Mouse (Mus musculus) forebrain, embryonic 11.5 days (tissue): ENCODE data around the gene Krtap16-1. TPM values are rescaled to one million over a fixed set of nuclear protein-coding genes. Genes with fewer than 3 reads are reported as not detected.

ENCODE experiments used
- ATAC-seq: fragments of 200-750 bp; cut with Nextera tagmentation; replicated peaks from 2 replicates; pipeline ENCODE4 v1.8.0; 2017; ENCODE audit warnings: moderate TSS enrichment; ENCODE audit not compliant: low FRiP score
- DNase-seq: peaks from one replicate; pipeline ENCODE4 v3.0.0-alpha.2; 2017; ENCODE audit warnings: low spot score
- H3K27ac ChIP-seq: fragments of 300-500 bp; sonication (generic); 2 replicates; pipeline ENCODE4 v1.5.1; 2014; ENCODE audit warnings: low read depth, low read length
- H3K27me3 ChIP-seq: fragments of 300-500 bp; sonication (generic); 2 replicates; pipeline ENCODE4 v1.6.1; 2014; ENCODE audit warnings: mild to moderate bottlenecking, low read length, mixed read lengths; ENCODE audit not compliant: control insufficient read depth, insufficient read depth
- H3K36me3 ChIP-seq: fragments of 300-500 bp; sonication (generic); 2 replicates; pipeline ENCODE4 v1.6.1; 2014; ENCODE audit warnings: mild to moderate bottlenecking, low read length, moderate library complexity, mixed read lengths; ENCODE audit not compliant: control insufficient read depth, insufficient read depth
- H3K4me1 ChIP-seq: fragments of 300-500 bp; sonication (generic); replicated peaks from 2 replicates; pipeline ENCODE4 v1.6.1; 2014; ENCODE audit warnings: low read length, mixed read lengths; ENCODE audit not compliant: control insufficient read depth, insufficient read depth
- H3K4me2 ChIP-seq: fragments of 300-500 bp; sonication (generic); 2 replicates; pipeline ENCODE4 v1.6.1; 2014; ENCODE audit warnings: low read depth, mild to moderate bottlenecking, low read length, moderate library complexity, mixed read lengths; ENCODE audit not compliant: severe bottlenecking
- H3K4me3 ChIP-seq: fragments of 300-500 bp; sonication (generic); 2 replicates; pipeline ENCODE4 v1.5.1; 2014; ENCODE audit warnings: low read depth, low read length
- H3K9ac ChIP-seq: fragments of 300-500 bp; sonication (generic); 2 replicates; pipeline ENCODE4 v1.6.1; 2014; ENCODE audit warnings: low read length
- H3K9me3 ChIP-seq: fragments of 300-500 bp; sonication (generic); 2 replicates; pipeline ENCODE4 v1.6.1; 2016; ENCODE audit warnings: low read length, mixed read lengths; ENCODE audit not compliant: control insufficient read depth
- WGBS: fragments of 180-500 bp; shearing (Covaris S2); extraction: QIAGEN DNeasy Blood & Tissue Kit; methylation state at CpG from one replicate; pipeline ENCODE4 v1.1.7; 2014; 5-methylcytosine and 5-hydroxymethylcytosine counted together
- polyA plus RNA-seq: library from polyadenylated mRNA; unstranded; fragments of >200 nt; fragmentation: Nextera tagmentation; extraction: Ambion mirVana; gene quantifications from 2 replicates; pipeline ENCODE4 v1.2.1, GENCODE M21; 2014

Gene Krtap16-1
- polyA plus RNA-seq, 1 experiment from 2014 or later: not detected

- DNase-seq (no peak), ATAC-seq (no peak)
- H3K4me3 ChIP-seq: no peak within 1 kb of the TSS
- H3K36me3 ChIP-seq: no peaks in the 10 kb centered on the region
- no peaks in the 10 kb centered on the region for H3K4me1 ChIP-seq
- H3K9me3 ChIP-seq: no peaks in the 10 kb centered on the region
- no peak within 1 kb of the TSS for H3K4me2 ChIP-seq
- no peaks in the 10 kb centered on the region for H3K27me3 ChIP-seq
- 88% methylated on average over 1 of the region's 1 CpGs for WGBS
- no peak within 1 kb of the TSS for H3K27ac ChIP-seq
- H3K9ac ChIP-seq: no peak within 1 kb of the TSS
Measured at GRCm38 (mm10) chr11:99935991-99936390, 50.4 kb downstream of the Krtap16-1 start, which contains the start of gene Krtap31-2. Krtap31-2 (plus strand) TSS chr11:99936291.

Other genes with a start within 250 kb of the Krtap16-1 start
- not detected in 2 replicates for gene Gm11595, start 213.7 kb downstream of the Krtap16-1 start, polyA plus RNA-seq
- not detected in 2 replicates for gene Krtap4-8, start 205.9 kb downstream of the Krtap16-1 start, polyA plus RNA-seq
- gene Krtap4-9, start 201.4 kb downstream of the Krtap16-1 start, polyA plus RNA-seq: not detected in 2 replicates
- not detected in 2 replicates for gene Gm11596, start 193.1 kb downstream of the Krtap16-1 start, polyA plus RNA-seq
- gene Gm11569, start 187.7 kb downstream of the Krtap16-1 start, polyA plus RNA-seq: not detected in 2 replicates
- gene Gm11554, start 182.2 kb downstream of the Krtap16-1 start, polyA plus RNA-seq: not detected in 2 replicates
- gene Krtap4-13, start 176.7 kb downstream of the Krtap16-1 start, polyA plus RNA-seq: not detected in 2 replicates
- gene Gm11564, start 170.9 kb downstream of the Krtap16-1 start, polyA plus RNA-seq: not detected in 2 replicates
- not detected in 2 replicates for gene 2300003K06Rik, start 148.5 kb downstream of the Krtap16-1 start, polyA plus RNA-seq
- gene Krtap4-16, start 135.0 kb downstream of the Krtap16-1 start, polyA plus RNA-seq: not detected in 2 replicates
- not detected in 2 replicates for gene Gm11568, start 128.7 kb downstream of the Krtap16-1 start, polyA plus RNA-seq
- not detected in 2 replicates for gene Gm11559, start 122.1 kb downstream of the Krtap16-1 start, polyA plus RNA-seq
- gene Krtap9-1, start 113.2 kb downstream of the Krtap16-1 start, polyA plus RNA-seq: not detected in 2 replicates
- not detected in 2 replicates for gene Gm11567, start 107.4 kb downstream of the Krtap16-1 start, polyA plus RNA-seq
- not detected in 2 replicates for gene Krtap31-1, start 78.7 kb downstream of the Krtap16-1 start, polyA plus RNA-seq
- gene Gm11565, start 71.8 kb downstream of the Krtap16-1 start, polyA plus RNA-seq: not detected in 2 replicates
- not detected in 2 replicates for gene Krtap31-2, start 50.3 kb downstream of the Krtap16-1 start, polyA plus RNA-seq
- not detected in 2 replicates for gene Krtap9-5, start 38.1 kb downstream of the Krtap16-1 start, polyA plus RNA-seq
- not detected in 2 replicates for gene Krtap29-1, start 7.5 kb downstream of the Krtap16-1 start, polyA plus RNA-seq
- gene Krtap17-1, start 7.4 kb upstream of the Krtap16-1 start, polyA plus RNA-seq: not detected in 2 replicates
- gene Krt33a, start 29.6 kb upstream of the Krtap16-1 start, polyA plus RNA-seq: not detected in 2 replicates
- gene Krt33b, start 43.3 kb upstream of the Krtap16-1 start, polyA plus RNA-seq: not detected in 2 replicates
- gene Krt34, start 55.0 kb upstream of the Krtap16-1 start, polyA plus RNA-seq: not detected in 2 replicates
- not detected in 2 replicates for gene Krt31, start 64.0 kb upstream of the Krtap16-1 start, polyA plus RNA-seq
- not detected in 2 replicates for gene Krt32, start 101.6 kb upstream of the Krtap16-1 start, polyA plus RNA-seq
- not detected in 2 replicates for gene Krt35, start 109.6 kb upstream of the Krtap16-1 start, polyA plus RNA-seq
- not detected in 2 replicates for gene Krt36, start 119.0 kb upstream of the Krtap16-1 start, polyA plus RNA-seq
- not detected in 2 replicates for gene Krt13, start 135.0 kb upstream of the Krtap16-1 start, polyA plus RNA-seq
- gene Krt15, start 149.3 kb upstream of the Krtap16-1 start, polyA plus RNA-seq: 0.90 and 1.2 TPM in 2 replicates
- gene Krt19, start 162.1 kb upstream of the Krtap16-1 start, polyA plus RNA-seq: 3.0 and 4.0 TPM in 2 replicates
- not detected in 2 replicates for gene Krt9, start 206.6 kb upstream of the Krtap16-1 start, polyA plus RNA-seq
- gene Krt14, start 221.0 kb upstream of the Krtap16-1 start, polyA plus RNA-seq: 1.6 and 1.7 TPM in 2 replicates